Mouse (Mus musculus): ENCODE results near the gene Pinlyp.

GRCm38 (mm10) chr7:24595464-24595863 is 49.5 kb upstream of the Pinlyp start:
- no peak for TF ChIP-seq CTCF (IDR thresholded peaks at IDR 0.05; ENCODE audit: low read depth)
- TF ChIP-seq EP300 (IDR thresholded peaks at IDR 0.05; ENCODE audit: low read depth), result no peak
